In genomic region chr13:37993376-37993703, GRCm38 (mm10) we compare ENCODE assay signal across 8 mouse cellular contexts. TPM values are rescaled to one million over a fixed set of nuclear protein-coding genes. Genes with fewer than 3 reads are reported as not detected.
DNase-seq lines count a peak whose midpoint lies in the region; ATAC-seq and TF ChIP-seq lines count a peak whose summit lies in the region.

No protein-coding gene starts in this region.

- dilution Hi-C loops in CH12.LX (cut with MboI; ENCODE audit: extremely low pct_ligation_motif_present, extremely low pct_unique_long_range_greater_than_20kb, low sequenced_read_pairs), result no loop called here

- intact Hi-C loops in heart, postnatal 10 days (cut with DNase I), result loop anchor here (1.0 kb wide), 1 partner anchor 43 kb away; the partner anchor contains the start of gene Riok1

- H3K27ac ChIP-seq in heart, embryonic 11.5 days (ENCODE audit: low read depth, low read length), result peak overlapping the region; percentile 93
- H3K27ac ChIP-seq in CH12.LX (ENCODE audit: insufficient read depth, low read depth), result peak overlapping the region; percentile 24; the same call in 1 of the 2 replicates
- H3K27ac ChIP-seq in forebrain, embryonic 15.5 days (replicated peaks), result peak overlapping the region; percentile 89
- peak overlapping the region; percentile 91 for H3K27ac ChIP-seq in liver, embryonic 15.5 days (replicated peaks)

- H3K4me1 ChIP-seq in heart, embryonic 11.5 days (ENCODE audit: control insufficient read depth, insufficient read depth, low read length), result peaks cover 5% of the 10 kb centered on the region; the same call in 1 of the 2 replicates
- peaks cover 3 to 31% of the 10 kb centered on the region in 2 experiments for H3K4me1 ChIP-seq in CH12.LX (ENCODE audit: control insufficient read depth in 1 of 2, insufficient read depth in 2 of 2)
- peaks cover 12% of the 10 kb centered on the region for H3K4me1 ChIP-seq in forebrain, embryonic 15.5 days
- peaks cover 34% of the 10 kb centered on the region for H3K4me1 ChIP-seq in liver, embryonic 15.5 days (replicated peaks)

- no peak for TF ChIP-seq RAD21 in CH12.LX (IDR thresholded peaks at IDR 0.05; ENCODE audit: low read depth, low read length)

- H3K36me3 ChIP-seq in heart, embryonic 11.5 days (ENCODE audit: control insufficient read depth, insufficient read depth, low read length), result peaks cover 14% of the 10 kb centered on the region
- H3K36me3 ChIP-seq in CH12.LX (replicated peaks in 1 of 2; ENCODE audit: control insufficient read depth in 1 of 2, insufficient read depth in 1 of 2, low read length in 1 of 2), result peaks cover 25 to 30% of the 10 kb centered on the region in 2 experiments
- peaks cover 28% of the 10 kb centered on the region for H3K36me3 ChIP-seq in forebrain, embryonic 15.5 days
- peaks cover 35% of the 10 kb centered on the region for H3K36me3 ChIP-seq in liver, embryonic 15.5 days (replicated peaks)

- peak overlapping the region; percentile 95 for H3K4me3 ChIP-seq in heart, embryonic 11.5 days (ENCODE audit: low read depth, low read length)
- H3K4me3 ChIP-seq in CH12.LX (replicated peaks in 1 of 3; ENCODE audit: low read depth in 2 of 3, low read length in 2 of 3, poor library complexity in 1 of 3), result peak overlapping the region; percentile 83 to 97 (median 94)
- H3K4me3 ChIP-seq in forebrain, embryonic 15.5 days, result peak overlapping the region; percentile 69
- peak overlapping the region; percentile 92 for H3K4me3 ChIP-seq in liver, embryonic 15.5 days (replicated peaks)

- in situ Hi-C loops in CH12.LX (cut with MboI; ENCODE audit: low pct_ligation_motif_present, low pct_unique_long_range_greater_than_20kb, low sequenced_read_pairs), result no loop called here

- H3K79me2 ChIP-seq in CH12.LX (replicated peaks; ENCODE audit: control insufficient read depth, extremely low read depth, insufficient read depth, poor library complexity, severe bottlenecking), result peaks cover 49% of the 10 kb centered on the region

- no peak for TF ChIP-seq EP300 in CH12.LX (IDR thresholded peaks at IDR 0.05; ENCODE audit: low read length)

- WGBS in heart, embryonic 11.5 days (ENCODE audit: insufficient replicate concordance), result under 1% methylated on average over 17 of the region's 17 CpGs
- WGBS in forebrain, embryonic 15.5 days, result under 1% methylated on average over 17 of the region's 17 CpGs
- WGBS in liver, embryonic 15.5 days (ENCODE audit: insufficient replicate concordance), result under 1% methylated on average over 17 of the region's 17 CpGs

- no peak for ATAC-seq in heart, embryonic 11.5 days (replicated peaks; ENCODE audit: insufficient number of reproducible peaks, low FRiP score, low TSS enrichment)
- ATAC-seq in forebrain, embryonic 15.5 days (replicated peaks), result no peak
- ATAC-seq in liver, embryonic 15.5 days (ENCODE audit: insufficient read depth), result no peak

- H3K9me3 ChIP-seq in heart, embryonic 11.5 days (replicated peaks; ENCODE audit: control insufficient read depth, low read length), result no peaks in the 10 kb centered on the region
- peaks cover 5% of the 10 kb centered on the region for H3K9me3 ChIP-seq in CH12.LX (replicated peaks; ENCODE audit: low read length)
- H3K9me3 ChIP-seq in forebrain, embryonic 15.5 days, result no peaks in the 10 kb centered on the region
- H3K9me3 ChIP-seq in liver, embryonic 15.5 days (replicated peaks), result no peaks in the 10 kb centered on the region

- H3K27me3 ChIP-seq in heart, embryonic 11.5 days (ENCODE audit: control insufficient read depth, insufficient read depth, low read length), result no peaks in the 10 kb centered on the region
- no peaks in the 10 kb centered on the region for H3K27me3 ChIP-seq in CH12.LX (replicated peaks)
- H3K27me3 ChIP-seq in forebrain, embryonic 15.5 days, result no peaks in the 10 kb centered on the region
- H3K27me3 ChIP-seq in liver, embryonic 15.5 days, result peaks cover 2% of the 10 kb centered on the region; the same call in 1 of the 2 replicates

- no peak for TF ChIP-seq CTCF in CH12.LX (conservative IDR thresholded peaks at IDR 0.05 in 1 of 2, IDR thresholded peaks at IDR 0.05 in 1 of 2; ENCODE audit: low read depth in 2 of 2, low read length in 2 of 2)

- TF ChIP-seq POLR2A in CH12.LX (IDR thresholded peaks at IDR 0.05; ENCODE audit: low read depth, low read length), result no peak

- H3K9ac ChIP-seq in heart, embryonic 11.5 days (ENCODE audit: low read depth, low read length), result peak overlapping the region; percentile 97
- H3K9ac ChIP-seq in CH12.LX (ENCODE audit: insufficient read depth, low read depth), result peak overlapping the region; percentile 99
- H3K9ac ChIP-seq in forebrain, embryonic 15.5 days (replicated peaks), result peak overlapping the region; percentile 84
- peak overlapping the region; percentile 94 for H3K9ac ChIP-seq in liver, embryonic 15.5 days

- DNase-seq in heart, postnatal 10 days, result no peak
- no peak for DNase-seq in CH12.LX (ENCODE audit: extremely low read depth)
- no peak for DNase-seq in spleen, postnatal 14 days (ENCODE audit: low spot score in 2 of 2)
- no peak for DNase-seq in embryo, embryonic 11 days
- DNase-seq in cerebellum, postnatal 4 days (ENCODE audit: low spot score in 2 of 2), result no peak

- peak overlapping the region; percentile 86 for H3K4me2 ChIP-seq in heart, embryonic 11.5 days
- H3K4me2 ChIP-seq in CH12.LX (ENCODE audit: insufficient read depth, low read depth, poor library complexity, severe bottlenecking), result peak overlapping the region; percentile 18; the same call in 1 of the 2 replicates
- peak overlapping the region; percentile 52 for H3K4me2 ChIP-seq in forebrain, embryonic 15.5 days (replicated peaks)
- peak overlapping the region; percentile 74 for H3K4me2 ChIP-seq in liver, embryonic 15.5 days

TF ChIP-seq in CH12.LX, 34 proteins besides CTCF, POLR2A, EP300 and RAD21:
- no peak for TF ChIP-seq ETS1 (conservative IDR thresholded peaks at IDR 0.05; ENCODE audit: low read depth, low read length)
- TF ChIP-seq MXI1 (IDR thresholded peaks at IDR 0.05; ENCODE audit: low read depth, low read length), result no peak
- no peak for TF ChIP-seq MEF2A (IDR thresholded peaks at IDR 0.05; ENCODE audit: borderline replicate concordance, low read depth, low read length)
- TF ChIP-seq TCF12 (IDR thresholded peaks at IDR 0.05; ENCODE audit: low read depth, low read length), result no peak
- TF ChIP-seq MYC (IDR thresholded peaks at IDR 0.05; ENCODE audit: low read depth, low read length), result no peak
- TF ChIP-seq ZMIZ1 (IDR thresholded peaks at IDR 0.05; ENCODE audit: low read depth, low read length), result no peak
- no peak for TF ChIP-seq ZNF384 (IDR thresholded peaks at IDR 0.05; ENCODE audit: low read depth, low read length)
- TF ChIP-seq E2F4 (IDR thresholded peaks at IDR 0.05; ENCODE audit: insufficient replicate concordance, low read depth, low read length), result no peak
- no peak for TF ChIP-seq GABPA (IDR thresholded peaks at IDR 0.05; ENCODE audit: insufficient replicate concordance, low read depth, low read length)

RNA-seq across cellular contexts. Expression of gene Ssr1, which starts 0.7 kb away (rescaled TPM):
- 100 and 126 TPM in 2 replicates for polyA plus RNA-seq in heart, embryonic 11.5 days (2014; fragmentation: Nextera tagmentation; extraction: Ambion mirVana)
- total RNA-seq in heart, postnatal 10 days (2021), result 10 to 100 TPM; 67.4 to 76.5 TPM
- total RNA-seq in CH12.LX (2012; rRNA removed), result 67.1 and 85.9 TPM in 2 replicates
- 145 and 150 TPM in 2 replicates for total RNA-seq in CH12.LX (2014; rRNA removed)
- polyA plus RNA-seq in CH12.LX (2012; ENCODE audit: insufficient read length, low read depth), result 163 and 167 TPM in 2 replicates
- polyA plus RNA-seq in forebrain, embryonic 15.5 days (2015; fragmentation: Nextera tagmentation; extraction: Ambion mirVana), result 62.9 and 72.0 TPM in 2 replicates
- 55.3 and 78.9 TPM in 2 replicates for polyA plus RNA-seq in liver, embryonic 15.5 days (2015; fragmentation: Nextera tagmentation; extraction: Ambion mirVana)

RNA-seq across cellular contexts. Expression of gene Riok1, which starts 43.5 kb away (rescaled TPM):
- 33.2 and 36.1 TPM in 2 replicates for polyA plus RNA-seq in heart, embryonic 11.5 days (2014; fragmentation: Nextera tagmentation; extraction: Ambion mirVana)
- 10 to 100 TPM; 14.2 to 16.7 TPM for total RNA-seq in heart, postnatal 10 days (2021)
- total RNA-seq in CH12.LX (2012; rRNA removed) (33.9 and 42.6 TPM in 2 replicates), CH12.LX (2014; rRNA removed) (67.0 and 70.9 TPM in 2 replicates)
- polyA plus RNA-seq in CH12.LX (2012; ENCODE audit: insufficient read length, low read depth), result 52.2 and 52.4 TPM in 2 replicates
- 53.6 and 60.9 TPM in 2 replicates for polyA plus RNA-seq in forebrain, embryonic 15.5 days (2015; fragmentation: Nextera tagmentation; extraction: Ambion mirVana)
- polyA plus RNA-seq in liver, embryonic 15.5 days (2015; fragmentation: Nextera tagmentation; extraction: Ambion mirVana), result 17.7 and 19.0 TPM in 2 replicates

RNA-seq across cellular contexts. Expression of gene Cage1, which starts 43.5 kb away (rescaled TPM):
- 0.94 and 1.2 TPM in 2 replicates for polyA plus RNA-seq in heart, embryonic 11.5 days (2014; fragmentation: Nextera tagmentation; extraction: Ambion mirVana)
- 1 to 10 TPM; 1.6 to 2.4 TPM for total RNA-seq in heart, postnatal 10 days (2021)
- total RNA-seq in CH12.LX (2012; rRNA removed) (1.1 and 1.2 TPM in 2 replicates), CH12.LX (2014; rRNA removed) (1.3 and 1.6 TPM in 2 replicates)
- polyA plus RNA-seq in CH12.LX (2012; ENCODE audit: insufficient read length, low read depth), result 1.4 and 1.5 TPM in 2 replicates
- polyA plus RNA-seq in forebrain, embryonic 15.5 days (2015; fragmentation: Nextera tagmentation; extraction: Ambion mirVana), result 1.6 and 1.7 TPM in 2 replicates
- polyA plus RNA-seq in liver, embryonic 15.5 days (2015; fragmentation: Nextera tagmentation; extraction: Ambion mirVana), result 0.30 and 0.35 TPM in 2 replicates

Comparison
In these comparisons a context has a peak if more than half of its experiments do, and no peak if none do; other contexts are left out.
1. H3K27ac ChIP-seq: peak in every context shown above with its lines; median percentile 93 in heart, embryonic 11.5 days; 91 in liver, embryonic 15.5 days; 89 in forebrain, embryonic 15.5 days; 24 in CH12.LX.
2. H3K4me2 ChIP-seq: peak in every context shown above with its lines; median percentile 86 in heart, embryonic 11.5 days; 74 in liver, embryonic 15.5 days; 52 in forebrain, embryonic 15.5 days; 18 in CH12.LX.